Mouse (Mus musculus): ENCODE data around the gene Copz1. TPM values are rescaled to one million over a fixed set of nuclear protein-coding genes. Genes with fewer than 3 reads are reported as not detected.

Copz1 gene
- polyA plus RNA-seq, 1 experiment = 129 TPM

DNA sequence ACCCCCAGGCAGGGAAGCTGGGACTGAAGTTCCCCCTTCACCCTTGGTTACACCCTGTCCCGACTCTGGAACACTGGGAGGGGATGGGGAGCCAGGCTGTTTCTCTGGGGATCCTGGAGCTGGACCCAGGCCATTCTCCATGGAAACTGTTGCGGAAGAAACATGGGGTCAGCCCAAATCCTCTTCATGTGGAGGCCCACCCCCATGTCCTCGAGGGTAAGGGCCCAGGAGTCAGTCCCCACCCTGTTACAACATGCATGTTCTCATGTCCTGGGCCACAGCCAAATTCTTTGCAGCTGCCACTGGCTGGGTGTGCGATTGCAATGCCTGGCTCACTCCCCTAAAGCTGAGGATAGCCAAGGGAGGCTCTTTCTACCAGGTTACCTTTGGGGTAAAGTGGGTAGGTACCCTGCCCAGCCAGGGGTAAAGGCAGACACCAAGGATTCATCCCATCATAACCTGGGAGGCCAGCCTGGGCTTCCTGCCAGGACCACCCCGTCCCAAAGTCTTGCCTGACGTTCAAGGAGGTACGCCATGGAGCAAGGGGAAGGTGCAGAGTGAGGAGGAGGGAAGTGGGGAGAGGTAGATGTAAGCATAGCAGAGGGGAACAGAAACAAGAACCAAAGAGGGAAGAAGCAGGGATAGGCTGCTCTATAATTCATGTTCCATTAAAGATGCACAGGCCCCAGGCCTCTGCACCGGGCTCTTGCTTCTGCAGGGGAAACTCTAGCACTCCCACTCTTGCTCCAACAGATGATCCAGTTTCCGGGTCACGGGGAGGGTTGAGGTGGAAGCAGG lies 43.7 kb downstream of the Copz1 start:
- peaks cover 28% of the 10 kb centered on the region for H3K4me1 ChIP-seq (ENCODE audit: control insufficient read depth, insufficient read depth, low read length)
- H3K27ac ChIP-seq (ENCODE audit: insufficient read depth, low read depth, low read length) = no peak overlapping the region
- TF ChIP-seq POLR2A (IDR thresholded peaks at IDR 0.05; ENCODE audit: borderline replicate concordance, low read depth, low read length) = no peak
- H3K4me3 ChIP-seq (ENCODE audit: insufficient read depth, low read length) = no peak overlapping the region

DNA sequence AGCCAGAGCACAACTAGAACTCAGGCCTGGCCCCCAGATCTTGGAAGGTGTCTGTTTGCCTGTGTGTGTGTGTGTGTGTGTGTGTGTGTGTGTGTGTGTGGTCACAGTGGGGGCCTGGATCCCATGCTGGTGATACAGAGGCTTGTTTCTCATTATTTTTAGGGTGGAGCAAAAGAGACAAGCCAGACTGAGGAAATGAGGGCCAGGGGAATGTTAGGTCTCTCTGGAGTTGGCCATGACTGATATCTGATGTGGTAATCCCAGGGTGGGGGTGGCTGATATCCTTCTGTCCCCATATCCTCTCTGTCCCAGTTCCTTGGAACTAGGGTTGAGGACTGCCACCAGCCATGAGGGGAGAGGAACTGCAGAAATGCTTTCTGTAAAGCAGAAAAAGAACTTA lies 44.6 kb downstream of the Copz1 start:
- no peak for TF ChIP-seq CTCF (IDR thresholded peaks at IDR 0.05; ENCODE audit: low read depth, low read length)
- no peak for TF ChIP-seq POLR2A (IDR thresholded peaks at IDR 0.05; ENCODE audit: borderline replicate concordance, low read depth, low read length)
- Histone ChIP-seq H3K4me1 (ENCODE audit: control insufficient read depth, insufficient read depth, low read length) (peaks cover 34% of the 10 kb centered on the region), H3K4me3 (ENCODE audit: insufficient read depth, low read length) (no peak overlapping the region), H3K27ac (ENCODE audit: insufficient read depth, low read depth, low read length) (no peak overlapping the region)

DNA sequence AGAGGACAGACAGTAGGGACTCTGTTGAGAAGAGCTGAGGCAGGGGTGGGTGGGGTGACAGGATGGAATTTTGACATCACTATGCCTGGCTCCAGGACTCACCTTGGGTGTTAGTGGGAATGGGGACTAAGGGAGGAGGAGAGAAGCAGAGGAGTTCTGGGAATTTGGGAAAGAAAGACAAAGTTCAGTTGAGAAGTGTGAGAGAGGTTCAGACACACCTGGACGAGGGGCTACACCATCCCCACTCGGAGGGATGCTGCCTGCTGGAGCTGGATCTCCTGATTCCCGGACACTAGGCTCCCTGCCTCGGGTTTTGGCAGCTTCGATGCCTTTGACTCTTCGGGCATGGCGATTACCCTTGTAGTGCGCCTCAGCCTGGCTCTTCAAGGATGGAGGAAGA lies 45.2 kb downstream of the Copz1 start:
- Histone ChIP-seq H3K27ac (ENCODE audit: insufficient read depth, low read depth, low read length) (no peak overlapping the region), H3K4me1 (ENCODE audit: control insufficient read depth, insufficient read depth, low read length) (peaks cover 33% of the 10 kb centered on the region), H3K4me3 (ENCODE audit: insufficient read depth, low read length) (no peak overlapping the region)
- 0 out of 2 replicates have a peak, but pooled peaks have one; percentile 7 for TF ChIP-seq CTCF (IDR thresholded peaks at IDR 0.05; ENCODE audit: low read depth, low read length)
- no peak for TF ChIP-seq POLR2A (IDR thresholded peaks at IDR 0.05; ENCODE audit: borderline replicate concordance, low read depth, low read length)

DNA sequence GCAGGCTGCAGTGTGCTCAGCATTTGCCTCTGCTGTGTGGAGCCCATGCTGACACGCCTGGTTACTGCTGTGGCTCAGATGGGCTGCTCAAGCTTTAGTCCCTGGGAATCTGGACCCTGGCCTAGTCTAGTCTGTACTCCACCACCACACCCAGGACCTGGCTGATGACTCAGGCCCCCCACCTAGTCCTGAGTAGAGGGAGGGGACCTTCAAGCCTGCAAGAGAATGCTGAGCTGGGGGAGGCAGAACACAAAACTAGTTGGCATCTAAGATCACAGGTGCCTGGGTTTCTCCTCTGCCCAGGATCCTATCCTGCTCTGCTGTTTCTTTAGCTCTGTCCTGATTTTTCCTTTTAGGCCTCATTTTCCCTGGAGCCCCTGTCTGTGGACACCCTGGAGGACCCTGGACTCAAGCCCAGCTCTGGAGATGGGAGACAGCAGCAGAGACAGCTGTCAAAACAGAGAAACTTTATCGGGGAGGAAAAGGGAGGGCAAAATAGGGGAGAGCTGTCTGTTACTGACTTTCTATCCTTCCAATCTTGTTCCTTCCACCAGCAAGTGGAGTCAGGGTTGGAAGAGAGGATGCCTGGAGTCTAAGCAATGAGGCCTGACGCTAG lies 45.8 kb downstream of the Copz1 start:
- H3K4me1 ChIP-seq (ENCODE audit: control insufficient read depth, insufficient read depth, low read length) = peaks cover 31% of the 10 kb centered on the region
- TF ChIP-seq CTCF (IDR thresholded peaks at IDR 0.05; ENCODE audit: low read depth, low read length) (no peak), POLR2A (IDR thresholded peaks at IDR 0.05; ENCODE audit: borderline replicate concordance, low read depth, low read length) (no peak)
- H3K4me3 ChIP-seq (ENCODE audit: insufficient read depth, low read length) = no peak overlapping the region
- no peak overlapping the region for H3K27ac ChIP-seq (ENCODE audit: insufficient read depth, low read depth, low read length)

DNA sequence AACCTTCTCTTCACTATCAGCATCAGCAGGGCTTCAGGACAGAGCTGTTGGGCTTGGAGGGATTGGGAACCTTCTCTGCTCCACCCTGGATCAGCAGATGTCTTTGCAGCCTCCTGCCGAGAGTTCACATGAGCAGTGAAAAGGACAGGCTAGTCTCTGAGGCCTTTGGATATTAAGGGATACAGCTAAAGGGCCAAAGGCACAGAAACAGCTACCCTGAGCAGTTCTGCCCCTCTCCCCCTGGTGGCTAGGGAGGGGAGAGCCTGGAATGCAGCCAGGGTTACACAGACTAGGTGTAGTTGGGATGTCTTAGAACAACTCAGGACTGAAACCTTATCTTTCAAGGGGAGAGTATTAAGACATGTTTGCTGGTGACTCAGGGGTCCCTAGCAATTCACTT lies 48.6 kb downstream of the Copz1 start:
- Histone ChIP-seq H3K4me3 (ENCODE audit: insufficient read depth, low read length) (no peak overlapping the region), H3K4me1 (ENCODE audit: control insufficient read depth, insufficient read depth, low read length) (peaks cover 34% of the 10 kb centered on the region), H3K27ac (ENCODE audit: insufficient read depth, low read depth, low read length) (no peak overlapping the region)
- TF ChIP-seq POLR2A (IDR thresholded peaks at IDR 0.05; ENCODE audit: borderline replicate concordance, low read depth, low read length) (no peak), CTCF (IDR thresholded peaks at IDR 0.05; ENCODE audit: low read depth, low read length) (no peak)

DNA sequence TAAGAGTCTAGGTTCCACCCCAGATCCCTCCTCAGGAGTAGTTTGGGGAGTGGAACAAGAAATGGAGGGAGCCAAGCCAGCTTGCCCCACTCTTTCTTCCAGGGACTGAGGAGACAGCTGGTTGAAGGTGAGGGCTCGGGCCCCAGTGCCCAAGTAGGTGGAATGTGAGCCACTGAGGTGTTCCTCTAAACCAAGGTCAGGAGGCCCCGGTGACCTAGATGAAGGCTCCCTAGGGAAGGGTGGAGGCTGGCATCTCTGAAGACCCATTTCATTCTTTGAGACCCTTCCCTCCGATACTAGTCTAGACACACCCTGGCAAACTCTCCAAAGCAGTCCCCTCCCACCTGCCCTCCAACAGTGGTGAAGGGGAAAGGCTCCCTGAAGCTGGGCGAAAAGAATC lies 49.9 kb downstream of the Copz1 start:
- Histone ChIP-seq H3K4me1 (ENCODE audit: control insufficient read depth, insufficient read depth, low read length) (peaks cover 28% of the 10 kb centered on the region), H3K4me3 (ENCODE audit: insufficient read depth, low read length) (no peak overlapping the region), H3K27ac (ENCODE audit: insufficient read depth, low read depth, low read length) (no peak overlapping the region)
- no peak for TF ChIP-seq POLR2A (IDR thresholded peaks at IDR 0.05; ENCODE audit: borderline replicate concordance, low read depth, low read length)
- TF ChIP-seq CTCF (IDR thresholded peaks at IDR 0.05; ENCODE audit: low read depth, low read length) = no peak

DNA sequence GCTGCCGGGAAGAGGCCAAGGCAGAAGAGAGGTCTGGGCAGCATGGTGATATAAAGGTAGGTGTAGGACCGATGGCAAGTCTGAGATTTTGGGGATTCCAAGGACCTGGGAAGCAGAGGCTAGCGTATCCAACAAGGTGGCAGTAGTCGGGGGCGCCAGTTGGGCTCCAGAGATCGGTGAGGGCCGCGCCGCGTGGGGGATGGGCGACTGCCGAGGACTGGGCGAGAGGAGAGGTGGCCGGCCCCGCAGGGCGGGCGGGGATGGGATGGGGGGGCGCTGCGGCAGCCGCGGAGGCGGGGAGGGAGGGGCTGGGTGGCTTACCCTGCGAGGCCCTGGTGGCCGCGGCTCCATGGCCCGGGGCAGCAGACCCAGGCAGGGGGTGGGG lies 50.5 kb downstream of the Copz1 start:
- Histone ChIP-seq H3K4me3 (ENCODE audit: insufficient read depth, low read length) (peak overlapping the region; percentile 43), H3K4me1 (ENCODE audit: control insufficient read depth, insufficient read depth, low read length) (peaks cover 22% of the 10 kb centered on the region), H3K27ac (ENCODE audit: insufficient read depth, low read depth, low read length) (no peak overlapping the region)
- TF ChIP-seq POLR2A (IDR thresholded peaks at IDR 0.05; ENCODE audit: borderline replicate concordance, low read depth, low read length) (no peak), CTCF (IDR thresholded peaks at IDR 0.05; ENCODE audit: low read depth, low read length) (no peak)

DNA sequence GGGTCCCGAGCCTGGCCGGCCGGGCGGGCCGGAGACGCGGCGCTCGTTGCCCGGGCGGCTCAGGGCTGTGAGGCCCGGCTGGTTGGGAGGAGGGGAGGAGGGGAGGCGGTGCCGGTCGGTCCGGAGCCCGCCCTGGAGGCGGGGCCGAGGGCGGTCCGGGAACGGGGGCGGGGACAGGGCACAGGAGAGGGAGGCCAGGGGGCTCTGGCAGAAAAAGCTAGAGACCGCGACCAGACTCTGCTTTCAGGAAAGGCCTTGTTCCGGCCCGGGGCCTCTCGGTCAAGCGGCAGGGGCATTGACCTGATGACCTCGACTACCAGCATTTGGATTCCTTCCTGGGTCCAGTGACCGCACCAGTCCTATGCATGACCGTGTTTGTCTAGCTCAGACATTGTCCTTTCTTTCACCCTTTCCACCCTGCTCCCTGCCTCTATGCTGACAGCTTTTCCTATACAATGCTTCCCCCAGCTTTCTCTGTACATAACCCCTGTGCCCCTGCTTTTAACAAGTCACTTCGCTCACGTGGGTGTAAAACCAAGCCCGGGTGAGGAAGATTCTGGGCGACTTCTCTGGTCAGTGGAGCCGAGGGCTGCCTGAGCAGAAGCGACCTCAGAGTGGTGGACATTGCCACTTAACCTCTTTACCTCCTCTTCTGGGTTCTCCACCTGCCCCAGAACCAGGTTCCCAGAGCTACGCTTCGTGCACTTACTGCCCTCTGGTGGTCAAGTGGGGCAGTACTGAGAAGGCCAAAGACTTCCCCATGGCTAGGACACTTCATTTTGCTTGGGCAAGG lies 51.1 kb downstream of the Copz1 start:
- no peak overlapping the region for H3K27ac ChIP-seq (ENCODE audit: insufficient read depth, low read depth, low read length)
- peak; percentile 98 for TF ChIP-seq CTCF (IDR thresholded peaks at IDR 0.05; ENCODE audit: low read depth, low read length)
- no peak for TF ChIP-seq POLR2A (IDR thresholded peaks at IDR 0.05; ENCODE audit: borderline replicate concordance, low read depth, low read length)
- H3K4me1 ChIP-seq (ENCODE audit: control insufficient read depth, insufficient read depth, low read length) = peaks cover 22% of the 10 kb centered on the region
- H3K4me3 ChIP-seq (ENCODE audit: insufficient read depth, low read length) = peak overlapping the region; percentile 44

DNA sequence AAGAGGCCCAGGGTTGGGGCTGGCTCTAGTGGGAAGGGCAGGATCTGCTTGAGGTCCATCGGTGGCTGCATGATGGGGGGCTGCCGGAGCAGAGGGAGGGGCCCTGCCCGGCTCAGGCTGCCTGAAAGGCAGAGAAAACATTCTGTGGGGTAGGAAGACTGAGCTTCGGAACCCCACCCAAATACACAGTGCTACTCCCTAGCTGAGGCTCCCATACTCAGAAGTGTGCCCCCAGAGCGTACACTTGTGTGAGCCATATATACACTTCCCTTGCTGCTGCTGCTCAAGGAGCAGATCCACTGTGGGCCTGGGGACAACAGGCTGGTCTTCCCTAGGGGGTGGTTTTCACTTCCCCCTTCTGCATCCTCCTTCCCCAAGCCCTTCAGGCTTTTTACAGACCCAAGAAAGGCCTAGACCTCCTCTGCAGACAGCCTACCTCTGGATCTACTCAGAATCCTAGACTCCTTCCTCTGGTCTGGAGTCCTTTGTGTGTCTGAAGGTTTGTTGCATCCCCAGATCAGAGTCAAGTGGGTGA lies 60.6 kb downstream of the Copz1 start:
- H3K4me3 ChIP-seq (ENCODE audit: insufficient read depth, low read length) = peak overlapping the region; percentile 70
- TF ChIP-seq CTCF (IDR thresholded peaks at IDR 0.05; ENCODE audit: low read depth, low read length) (no peak), POLR2A (IDR thresholded peaks at IDR 0.05; ENCODE audit: borderline replicate concordance, low read depth, low read length) (no peak; the same call in 1 of the 2 replicates)
- peaks cover 39% of the 10 kb centered on the region for H3K4me1 ChIP-seq (ENCODE audit: control insufficient read depth, insufficient read depth, low read length)
- H3K27ac ChIP-seq (ENCODE audit: insufficient read depth, low read depth, low read length) = peak overlapping the region; percentile 97

Data from bone marrow macrophage, adult 2 months (primary cell).